1 mouse cellular context compared by ENCODE assay signal in the genomic region with DNA sequence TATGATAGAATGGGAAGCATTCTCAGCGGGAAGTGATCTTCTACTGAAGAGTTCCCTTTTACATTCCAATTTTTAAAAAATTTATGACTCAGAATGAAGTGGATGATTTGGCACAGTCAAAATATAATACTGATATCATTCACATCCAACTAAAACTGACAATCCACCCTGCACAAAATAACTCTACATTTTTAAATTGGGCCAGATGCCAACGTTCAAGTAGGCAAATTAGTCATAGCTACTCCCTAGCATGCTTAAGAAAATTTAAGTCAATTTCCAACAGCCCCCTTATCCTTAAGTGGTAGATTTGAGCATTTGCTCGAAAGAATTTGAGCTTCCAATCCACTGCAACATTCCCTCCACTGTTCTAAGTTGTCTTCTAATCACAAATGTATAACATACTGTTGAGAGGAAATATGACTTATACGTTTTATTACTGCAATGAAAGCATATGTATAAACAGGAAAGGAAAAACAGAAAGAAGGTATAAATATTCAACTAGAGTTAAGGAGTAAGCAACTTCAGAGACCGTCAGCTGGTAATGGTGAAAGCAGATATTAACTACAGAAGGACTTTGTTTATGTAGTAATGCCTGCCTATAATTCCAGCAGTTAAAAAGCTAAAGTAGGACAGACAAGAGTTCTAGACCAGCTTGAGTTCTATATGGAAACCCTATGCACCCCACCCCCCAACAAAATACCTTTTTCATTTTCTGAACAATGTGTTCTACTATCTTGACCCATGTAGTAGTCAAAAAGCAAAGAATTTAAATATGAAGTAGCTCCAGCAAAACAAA.
TF ChIP-seq lines count a peak whose summit lies in the region.

No protein-coding gene starts in this region.

TF ChIP-seq in MEL, 35 proteins besides CTCF, POLR2A, EP300 and RAD21 (continued from another document):
- TF ChIP-seq CHD1 (IDR thresholded peaks at IDR 0.05; ENCODE audit: low read depth, low read length) (0 out of 2 replicates have a peak, but pooled peaks have one; percentile 58), BHLHE40 (IDR thresholded peaks at IDR 0.05; ENCODE audit: borderline replicate concordance, low read depth, low read length) (no peak), SIN3A (IDR thresholded peaks at IDR 0.05; ENCODE audit: low read length) (no peak), ZKSCAN1 (IDR thresholded peaks at IDR 0.05; ENCODE audit: low read depth, low read length) (no peak), TBP (IDR thresholded peaks at IDR 0.05; ENCODE audit: low read depth, low read length) (no peak), MXI1 (IDR thresholded peaks at IDR 0.05; ENCODE audit: low read depth, low read length) (no peak), UBTF (IDR thresholded peaks at IDR 0.05; ENCODE audit: borderline replicate concordance, insufficient read depth, low read depth, low read length) (no peak), MAFK (IDR thresholded peaks at IDR 0.05; ENCODE audit: borderline replicate concordance, low read depth, low read length) (no peak), MAZ (IDR thresholded peaks at IDR 0.05; ENCODE audit: low read depth, low read length) (no peak), HCFC1 (IDR thresholded peaks at IDR 0.05; ENCODE audit: low read depth, low read length) (no peak), NELFE (IDR thresholded peaks at IDR 0.05; ENCODE audit: low read depth, low read length) (peak; percentile 21; the same call in 1 of the 2 replicates), GABPA (IDR thresholded peaks at IDR 0.05; ENCODE audit: low read depth, low read length) (0 out of 2 replicates have a peak, but pooled peaks have one; percentile 36), RCOR1 (IDR thresholded peaks at IDR 0.05; ENCODE audit: low read depth, low read length) (peak; percentile 0; the same call in 1 of the 2 replicates), USF1 (IDR thresholded peaks at IDR 0.05; ENCODE audit: low read depth, low read length) (no peak), E2F4 (IDR thresholded peaks at IDR 0.05; ENCODE audit: borderline replicate concordance, low read depth, low read length) (no peak), TCF12 (IDR thresholded peaks at IDR 0.05; ENCODE audit: low read depth, low read length) (no peak), GATA1 (IDR thresholded peaks at IDR 0.05; ENCODE audit: low read depth, low read length) (0 out of 2 replicates have a peak, but pooled peaks have one; percentile 3), MAX (IDR thresholded peaks at IDR 0.05; ENCODE audit: low read length) (no peak), NRF1 (IDR thresholded peaks at IDR 0.05; ENCODE audit: insufficient read depth, low read depth, low read length, poor library complexity, severe bottlenecking) (no peak), CHD2 (IDR thresholded peaks at IDR 0.05; ENCODE audit: low read length) (0 out of 2 replicates have a peak, but pooled peaks have one; percentile 17), ZC3H11A (IDR thresholded peaks at IDR 0.05; ENCODE audit: low read depth, low read length) (no peak), ZMIZ1 (IDR thresholded peaks at IDR 0.05; ENCODE audit: low read depth, low read length) (no peak), USF2 (IDR thresholded peaks at IDR 0.05; ENCODE audit: borderline replicate concordance in 1 of 2, insufficient read depth in 1 of 2, low read depth in 1 of 2, low read length in 2 of 2) (no peak), JUND (IDR thresholded peaks at IDR 0.05; ENCODE audit: low read depth, low read length) (no peak), POLR2AphosphoS5 (IDR thresholded peaks at IDR 0.05; ENCODE audit: borderline replicate concordance, low read depth, low read length) (no peak), ZNF384 (IDR thresholded peaks at IDR 0.05; ENCODE audit: low read depth, low read length) (no peak), SMC3 (IDR thresholded peaks at IDR 0.05; ENCODE audit: low read depth, low read length) (no peak), ELF1 (IDR thresholded peaks at IDR 0.05; ENCODE audit: low read depth, low read length) (no peak), ETS1 (IDR thresholded peaks at IDR 0.05; ENCODE audit: low read depth, low read length) (peak; percentile 52)
